Mouse (Mus musculus) hindbrain, embryonic 13.5 days (tissue): Measurements from ENCODE around the gene Hyal4. TPM values are rescaled to one million over a fixed set of nuclear protein-coding genes. Genes with fewer than 3 reads are reported as not detected.

Experiments used
- ATAC-seq: fragments of 200-750 bp; cut with Nextera tagmentation; 2 replicates; pipeline ENCODE4 v1.8.0; 2017; ENCODE audit warnings: moderate TSS enrichment; ENCODE audit not compliant: low FRiP score
- H3K27ac ChIP-seq: fragments of 300-500 bp; sonication (generic); 2 replicates; pipeline ENCODE4 v1.5.1; 2015; ENCODE audit warnings: inconsistent platforms, mild to moderate bottlenecking, moderate library complexity
- H3K27me3 ChIP-seq: fragments of 300-500 bp; sonication (generic); 2 replicates; pipeline ENCODE4 v1.6.1; 2015; ENCODE audit warnings: mild to moderate bottlenecking, inconsistent platforms
- H3K36me3 ChIP-seq: fragments of 300-500 bp; sonication (generic); 2 replicates; pipeline ENCODE4 v1.6.1; 2015; ENCODE audit warnings: mild to moderate bottlenecking, inconsistent platforms
- H3K4me1 ChIP-seq: fragments of 300-500 bp; sonication (generic); replicated peaks from 2 replicates; pipeline ENCODE4 v1.6.1; 2015; ENCODE audit warnings: inconsistent platforms
- H3K4me2 ChIP-seq: fragments of 300-500 bp; sonication (generic); 2 replicates; pipeline ENCODE4 v1.6.1; 2015; ENCODE audit warnings: inconsistent platforms, mild to moderate bottlenecking, moderate library complexity
- H3K4me3 ChIP-seq: fragments of 300-500 bp; sonication (generic); 2 replicates; pipeline ENCODE4 v1.5.1; 2015; ENCODE audit warnings: mild to moderate bottlenecking, inconsistent platforms
- H3K9ac ChIP-seq: fragments of 300-500 bp; sonication (generic); 2 replicates; pipeline ENCODE4 v1.6.1; 2015; ENCODE audit warnings: mild to moderate bottlenecking, inconsistent platforms
- H3K9me3 ChIP-seq: fragments of 300-500 bp; sonication (generic); 2 replicates; pipeline ENCODE4 v1.6.1; 2016; ENCODE audit warnings: inconsistent platforms
- WGBS: fragments of 180-500 bp; shearing (Covaris S2); methylation state at CpG from one replicate; pipeline ENCODE4 v1.1.7; 2015; 5-methylcytosine and 5-hydroxymethylcytosine counted together
- polyA plus RNA-seq: library from polyadenylated mRNA; unstranded; fragments of >200 nt; fragmentation: Nextera tagmentation; extraction: Ambion mirVana; gene quantifications from 2 replicates; pipeline ENCODE4 v1.2.1, GENCODE M21; 2015

Gene Hyal4
- polyA plus RNA-seq, result not detected in 2 replicates

- ATAC-seq, result no peak
- WGBS, result 84% methylated on average over 4 of the region's 4 CpGs
- Histone ChIP-seq H3K4me2 (no peak within 1 kb of the TSS), H3K27ac (no peak within 1 kb of the TSS), H3K27me3 (no peaks in the 10 kb centered on the region), H3K36me3 (no peaks in the 10 kb centered on the region), H3K9me3 (no peaks in the 10 kb centered on the region), H3K4me1 (no peaks in the 10 kb centered on the region), H3K4me3 (no peak within 1 kb of the TSS), H3K9ac (no peak within 1 kb of the TSS)
Observed at GRCm38 (mm10) chr6:24748029-24748428, at the start of gene Hyal4. TSS of gene Hyal4 (plus strand) at chr6:24748329.

GRCm38 (mm10) chr6:24707090-24707489 is 41.0 kb upstream of the Hyal4 start:
- H3K4me1 ChIP-seq, result no peaks in the 10 kb centered on the region
- no peaks in the 10 kb centered on the region for H3K9me3 ChIP-seq
- WGBS, result 93% methylated on average over 5 of the region's 5 CpGs
- H3K27me3 ChIP-seq, result no peaks in the 10 kb centered on the region
- H3K27ac ChIP-seq, result no peak overlapping the region
- H3K4me3 ChIP-seq, result no peak overlapping the region
- H3K9ac ChIP-seq, result no peak overlapping the region
- no peaks in the 10 kb centered on the region for H3K36me3 ChIP-seq
- H3K4me2 ChIP-seq, result no peak overlapping the region
- no peak for ATAC-seq

- no peak overlapping the region for H3K4me2 ChIP-seq
- no peak for ATAC-seq
- no peaks in the 10 kb centered on the region for H3K27me3 ChIP-seq
- no peak overlapping the region for H3K4me3 ChIP-seq
- H3K9me3 ChIP-seq, result no peaks in the 10 kb centered on the region
- no peak overlapping the region for H3K9ac ChIP-seq
- H3K27ac ChIP-seq, result no peak overlapping the region
- no peaks in the 10 kb centered on the region for H3K36me3 ChIP-seq
- 77% methylated on average over 2 of the region's 2 CpGs for WGBS
- no peaks in the 10 kb centered on the region for H3K4me1 ChIP-seq
Observed at GRCm38 (mm10) chr6:24707499-24707898, 40.6 kb upstream of the Hyal4 start.

- H3K9ac ChIP-seq, result no peak overlapping the region
- H3K36me3 ChIP-seq, result no peaks in the 10 kb centered on the region
- no peak overlapping the region for H3K4me2 ChIP-seq
- no peaks in the 10 kb centered on the region for H3K27me3 ChIP-seq
- no peaks in the 10 kb centered on the region for H3K4me1 ChIP-seq
- H3K4me3 ChIP-seq, result no peak overlapping the region
- no peak for ATAC-seq
- no peaks in the 10 kb centered on the region for H3K9me3 ChIP-seq
- 35% methylated on average over 13 of the region's 13 CpGs for WGBS
- no peak overlapping the region for H3K27ac ChIP-seq
Observed at GRCm38 (mm10) chr6:24721317-24722099, 26.6 kb upstream of the Hyal4 start.

- no peaks in the 10 kb centered on the region for H3K27me3 ChIP-seq
- H3K4me3 ChIP-seq, result no peak overlapping the region
- no peak overlapping the region for H3K4me2 ChIP-seq
- no peaks in the 10 kb centered on the region for H3K9me3 ChIP-seq
- WGBS, result 84% methylated on average over 1 of the region's 1 CpGs
- H3K9ac ChIP-seq, result no peak overlapping the region
- H3K27ac ChIP-seq, result no peak overlapping the region
- no peaks in the 10 kb centered on the region for H3K36me3 ChIP-seq
- ATAC-seq, result no peak
- H3K4me1 ChIP-seq, result no peaks in the 10 kb centered on the region
Observed at GRCm38 (mm10) chr6:24728130-24728529, 20.0 kb upstream of the Hyal4 start.

- Histone ChIP-seq H3K27ac (no peak within 1 kb of the TSS), H3K36me3 (no peaks in the 10 kb centered on the region), H3K9me3 (no peaks in the 10 kb centered on the region), H3K27me3 (no peaks in the 10 kb centered on the region), H3K4me1 (no peaks in the 10 kb centered on the region), H3K4me2 (no peak within 1 kb of the TSS), H3K4me3 (no peak within 1 kb of the TSS), H3K9ac (no peak within 1 kb of the TSS)
- 87% methylated on average over 3 of the region's 3 CpGs for WGBS
- ATAC-seq, result no peak
Observed at GRCm38 (mm10) chr6:24732945-24733344, 15.2 kb upstream of the Hyal4 start, which contains the start of gene Hyal6. TSS of gene Hyal6 (plus strand) at chr6:24733245.

- Histone ChIP-seq H3K27me3 (no peaks in the 10 kb centered on the region), H3K9ac (no peak overlapping the region), H3K4me1 (no peaks in the 10 kb centered on the region), H3K9me3 (no peaks in the 10 kb centered on the region), H3K36me3 (no peaks in the 10 kb centered on the region), H3K4me2 (no peak overlapping the region), H3K4me3 (no peak overlapping the region), H3K27ac (no peak overlapping the region)
- no peak for ATAC-seq
- WGBS, result 91% methylated on average over 6 of the region's 6 CpGs
Observed at GRCm38 (mm10) chr6:24734565-24734964, 13.6 kb upstream of the Hyal4 start.

GRCm38 (mm10) chr6:24759281-24759680 is 11.2 kb downstream of the Hyal4 start:
- WGBS, result 92% methylated on average over 3 of the region's 3 CpGs
- ATAC-seq, result no peak
- Histone ChIP-seq H3K36me3 (no peaks in the 10 kb centered on the region), H3K4me2 (no peak overlapping the region), H3K4me3 (no peak overlapping the region), H3K4me1 (no peaks in the 10 kb centered on the region), H3K9ac (no peak overlapping the region), H3K27me3 (no peaks in the 10 kb centered on the region), H3K9me3 (no peaks in the 10 kb centered on the region), H3K27ac (no peak overlapping the region)

- Histone ChIP-seq H3K4me1 (no peaks in the 10 kb centered on the region), H3K4me3 (no peak overlapping the region), H3K4me2 (no peak overlapping the region), H3K9me3 (no peaks in the 10 kb centered on the region), H3K36me3 (no peaks in the 10 kb centered on the region), H3K27ac (no peak overlapping the region), H3K27me3 (no peaks in the 10 kb centered on the region), H3K9ac (no peak overlapping the region)
- ATAC-seq, result no peak
- 86% methylated on average over 2 of the region's 2 CpGs for WGBS
Observed at GRCm38 (mm10) chr6:24766261-24766660, 18.1 kb downstream of the Hyal4 start.

GRCm38 (mm10) chr6:24779182-24779581 is 31.1 kb downstream of the Hyal4 start:
- H3K4me2 ChIP-seq, result no peak overlapping the region
- H3K27me3 ChIP-seq, result no peaks in the 10 kb centered on the region
- WGBS, result 77% methylated on average over 2 of the region's 2 CpGs
- no peak overlapping the region for H3K4me3 ChIP-seq
- no peaks in the 10 kb centered on the region for H3K9me3 ChIP-seq
- H3K9ac ChIP-seq, result no peak overlapping the region
- H3K4me1 ChIP-seq, result no peaks in the 10 kb centered on the region
- no peak overlapping the region for H3K27ac ChIP-seq
- no peaks in the 10 kb centered on the region for H3K36me3 ChIP-seq
- no peak for ATAC-seq

GRCm38 (mm10) chr6:24790888-24791287 is 42.8 kb downstream of the Hyal4 start, which contains the start of gene Spam1:
TSS of gene Spam1 (plus strand) at chr6:24791188.
- no peak within 1 kb of the TSS for H3K27ac ChIP-seq
- H3K27me3 ChIP-seq, result no peaks in the 10 kb centered on the region
- no peak for ATAC-seq
- H3K4me3 ChIP-seq, result no peak within 1 kb of the TSS
- no peaks in the 10 kb centered on the region for H3K9me3 ChIP-seq
- no peak within 1 kb of the TSS for H3K9ac ChIP-seq
- H3K4me2 ChIP-seq, result no peak within 1 kb of the TSS
- no peaks in the 10 kb centered on the region for H3K4me1 ChIP-seq
- no peaks in the 10 kb centered on the region for H3K36me3 ChIP-seq
